Mouse (Mus musculus): ENCODE measurements at regions not wholly inside any gene's neighbourhood (a gene's known extent, or its start where the extent isn't known, plus 50 kb on each side); places are given as distances from the start of the nearest gene placed in this dataset.
"Not testable (repeated sequence)": the region's sequence is repeated elsewhere in the genome, so short reads cannot be mapped to it uniquely, and the experiment has no call there.

DNA sequence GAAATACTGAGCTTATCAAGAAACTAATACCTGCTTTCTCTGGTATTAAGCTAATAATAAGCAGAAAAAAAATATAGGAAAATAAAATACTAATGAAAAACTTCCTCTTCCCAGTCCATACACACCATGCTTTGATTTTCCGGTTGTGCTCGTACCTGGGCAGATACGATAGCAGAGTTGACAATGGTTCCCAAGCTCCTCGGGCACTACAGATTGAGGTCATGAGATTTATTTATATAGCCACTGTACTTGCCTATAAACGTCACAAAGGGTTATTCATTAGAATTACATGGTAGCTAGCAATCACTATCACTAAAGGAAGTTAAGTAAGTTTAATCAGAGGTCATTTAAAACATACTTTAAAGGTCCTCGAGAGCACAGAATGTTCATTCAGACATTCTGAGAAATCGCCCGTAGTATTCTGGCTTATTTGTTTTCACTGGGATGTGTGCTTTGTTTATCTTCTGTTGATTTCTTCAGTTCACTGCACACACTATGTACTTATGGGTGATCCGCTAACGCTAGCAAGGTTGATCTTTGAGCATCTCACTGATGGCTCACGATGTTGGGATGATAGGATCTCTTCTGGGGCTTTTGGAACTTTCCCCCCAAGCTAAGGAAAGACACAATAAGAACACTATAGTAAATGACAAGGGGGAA, 111.4 kb upstream of the Fam3c start:
- Histone ChIP-seq H3K36me3 (no peaks in the 10 kb centered on the region), H3K9me3 (replicated peaks) (no peaks in the 10 kb centered on the region), H3K4me1 (replicated peaks) (no peaks in the 10 kb centered on the region), H3K27me3 (no peaks in the 10 kb centered on the region), H3K27ac (no peak overlapping the region), H3K4me3 (replicated peaks) (no peak overlapping the region), H3K4me2 (no peak overlapping the region), H3K9ac (no peak overlapping the region)
- 71% methylated on average over 11 of the region's 11 CpGs for WGBS (ENCODE audit: insufficient replicate concordance)
- ATAC-seq (ENCODE audit: low read depth) = no peak
- DNase-seq = no peak

DNA sequence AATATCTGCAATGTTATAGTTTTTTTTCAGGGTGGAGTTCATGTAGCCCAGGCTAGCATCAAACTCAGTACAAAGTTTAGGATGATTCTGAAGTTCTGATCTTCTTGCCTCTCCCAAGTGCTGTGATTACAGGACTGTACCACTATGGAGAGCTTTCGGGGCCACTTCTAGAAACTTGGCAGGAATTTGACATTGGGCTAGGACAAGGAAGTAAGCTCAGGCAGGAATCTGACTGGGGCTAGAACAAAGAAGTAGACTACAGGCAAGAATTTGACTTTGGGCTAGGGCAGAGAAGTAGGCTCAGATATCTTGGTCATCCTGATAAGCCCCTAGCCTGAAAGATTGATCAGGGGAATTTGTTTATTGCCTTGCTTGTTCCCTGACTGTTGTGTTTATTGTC, 109.9 kb upstream of the Fam3c start:
- Histone ChIP-seq H3K9ac (no peak overlapping the region), H3K4me1 (replicated peaks) (no peaks in the 10 kb centered on the region), H3K27ac (no peak overlapping the region), H3K4me2 (no peak overlapping the region), H3K9me3 (replicated peaks) (no peaks in the 10 kb centered on the region), H3K36me3 (no peaks in the 10 kb centered on the region), H3K27me3 (no peaks in the 10 kb centered on the region), H3K4me3 (replicated peaks) (no peak overlapping the region)
- ATAC-seq (ENCODE audit: low read depth) (no peak), DNase-seq (no peak)
- 64% methylated on average over 1 of the region's 1 CpGs for WGBS (ENCODE audit: insufficient replicate concordance)

DNA sequence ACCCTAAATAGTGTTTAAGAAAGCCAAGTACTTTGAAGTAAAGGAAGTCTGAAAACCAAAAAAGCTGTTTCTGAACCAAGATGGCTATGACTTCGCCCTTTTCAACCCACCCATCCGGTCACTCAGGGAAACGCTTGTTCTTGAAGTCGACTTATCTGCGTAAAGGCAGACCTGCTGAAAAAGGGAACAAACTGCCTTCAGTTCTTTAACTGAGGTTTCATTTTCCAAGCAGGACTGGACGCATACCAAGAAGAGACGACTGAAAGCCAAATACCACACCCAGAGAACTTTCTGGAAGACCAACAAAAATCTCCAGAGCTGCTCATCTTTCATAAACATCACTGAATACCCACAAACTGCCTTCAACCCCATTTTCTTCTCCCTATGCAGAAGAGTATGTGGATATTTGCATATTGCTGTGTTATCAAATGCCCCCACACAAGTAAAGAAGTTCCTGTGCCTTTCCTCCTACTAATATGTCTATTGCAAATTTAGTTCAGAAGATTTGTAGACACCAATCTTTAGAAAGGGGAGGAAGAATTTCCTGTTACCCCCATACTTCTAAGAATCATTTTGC, 103.5 kb upstream of the Fam3c start:
- no peaks in the 10 kb centered on the region for H3K9me3 ChIP-seq (replicated peaks)
- no peak overlapping the region for H3K9ac ChIP-seq
- H3K27ac ChIP-seq = no peak overlapping the region
- ATAC-seq (ENCODE audit: low read depth) (no peak), DNase-seq (no peak)
- H3K36me3 ChIP-seq = no peaks in the 10 kb centered on the region
- no peak overlapping the region for H3K4me2 ChIP-seq
- H3K27me3 ChIP-seq = no peaks in the 10 kb centered on the region
- H3K4me1 ChIP-seq (replicated peaks) = 0 out of 2 replicates have a peak, but pooled peaks cover 4% of the 10 kb centered on the region
- 7% methylated on average over 7 of the region's 7 CpGs for WGBS (ENCODE audit: insufficient replicate concordance)
- no peak overlapping the region for H3K4me3 ChIP-seq (replicated peaks)

DNA sequence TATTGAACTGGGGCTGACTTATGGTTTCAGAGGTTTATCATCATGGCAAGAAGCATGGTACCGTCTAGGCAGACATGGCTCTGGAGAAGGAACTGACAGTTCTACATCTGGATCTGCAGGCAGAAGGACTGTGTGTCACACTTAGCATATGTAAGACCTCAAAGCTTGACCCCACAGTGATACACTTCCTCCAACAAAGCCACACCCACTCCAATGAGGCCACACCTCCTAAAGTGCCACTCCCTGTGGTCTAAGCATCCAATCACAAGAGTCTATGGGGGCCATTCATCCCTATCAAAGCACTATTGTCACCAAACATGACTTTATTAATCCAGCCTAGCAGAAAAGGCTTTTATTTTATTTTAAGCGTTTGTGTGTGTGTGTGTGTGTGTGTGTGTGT, 96.2 kb upstream of the Fam3c start:
- ATAC-seq (ENCODE audit: low read depth) (no peak), DNase-seq (no peak)
- H3K36me3 ChIP-seq = no peaks in the 10 kb centered on the region
- no peak overlapping the region for H3K27ac ChIP-seq
- no peak overlapping the region for H3K9ac ChIP-seq
- no peak overlapping the region for H3K4me3 ChIP-seq (replicated peaks)
- 0 out of 2 replicates have a peak, but pooled peaks cover 3% of the 10 kb centered on the region for H3K4me1 ChIP-seq (replicated peaks)
- H3K9me3 ChIP-seq (replicated peaks) = no peaks in the 10 kb centered on the region
- H3K4me2 ChIP-seq = no peak overlapping the region
- H3K27me3 ChIP-seq = no peaks in the 10 kb centered on the region
- 69% methylated on average over 2 of the region's 2 CpGs for WGBS (ENCODE audit: insufficient replicate concordance)

DNA sequence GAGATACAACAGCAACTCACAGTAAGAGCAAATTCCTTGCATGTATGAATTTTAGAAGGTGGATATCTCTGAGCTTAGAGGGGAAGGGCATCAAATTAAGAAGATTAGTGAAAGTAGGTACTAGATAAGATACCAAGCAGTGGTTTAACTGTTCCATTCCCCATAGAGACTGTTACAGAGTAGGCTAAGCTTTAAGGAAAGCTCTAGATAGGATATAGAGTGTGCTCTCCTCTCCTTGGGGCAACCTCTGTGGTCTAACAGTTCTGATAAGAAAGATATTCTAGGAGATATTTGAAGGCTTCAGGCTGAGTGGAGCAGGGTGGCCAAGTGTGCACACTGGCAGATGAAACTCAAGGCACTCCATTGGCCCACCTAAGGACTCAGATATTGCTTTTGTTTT, 94.5 kb upstream of the Fam3c start:
- no peak overlapping the region for H3K4me3 ChIP-seq (replicated peaks)
- H3K36me3 ChIP-seq = no peaks in the 10 kb centered on the region
- H3K27ac ChIP-seq = no peak overlapping the region
- ATAC-seq (ENCODE audit: low read depth) (no peak), DNase-seq (no peak)
- H3K4me2 ChIP-seq = no peak overlapping the region
- no peaks in the 10 kb centered on the region for H3K27me3 ChIP-seq
- 0 out of 2 replicates have a peak, but pooled peaks cover 3% of the 10 kb centered on the region for H3K4me1 ChIP-seq (replicated peaks)
- H3K9me3 ChIP-seq (replicated peaks) = no peaks in the 10 kb centered on the region
- H3K9ac ChIP-seq = no peak overlapping the region

DNA sequence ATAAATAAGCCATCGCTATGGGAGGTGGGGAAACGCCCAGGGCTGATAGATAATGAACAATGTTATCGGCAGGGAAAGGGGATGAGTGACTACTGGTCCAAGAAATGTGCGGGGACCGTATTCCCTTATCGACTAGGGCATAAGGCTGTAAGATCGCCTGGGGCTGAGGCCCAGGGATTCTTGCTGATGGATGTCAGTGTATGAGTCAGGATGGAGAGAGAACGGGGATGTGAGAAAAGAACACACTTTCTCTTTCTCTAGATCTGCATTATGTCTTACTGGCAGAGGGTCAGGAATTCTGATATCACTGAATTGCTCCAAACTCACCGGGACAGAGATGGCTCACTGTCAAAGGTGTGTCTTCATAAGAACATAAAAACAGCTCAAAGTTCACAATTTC, 92.9 kb upstream of the Fam3c start:
- Histone ChIP-seq H3K27ac (no peak overlapping the region), H3K9ac (no peak overlapping the region), H3K4me2 (no peak overlapping the region), H3K4me1 (replicated peaks) (0 out of 2 replicates have a peak, but pooled peaks cover 3% of the 10 kb centered on the region), H3K27me3 (no peaks in the 10 kb centered on the region), H3K9me3 (replicated peaks) (no peaks in the 10 kb centered on the region), H3K4me3 (replicated peaks) (no peak overlapping the region), H3K36me3 (no peaks in the 10 kb centered on the region)
- no peak for DNase-seq
- WGBS (ENCODE audit: insufficient replicate concordance) = 64% methylated on average over 9 of the region's 9 CpGs
- ATAC-seq (ENCODE audit: low read depth) = no peak

DNA sequence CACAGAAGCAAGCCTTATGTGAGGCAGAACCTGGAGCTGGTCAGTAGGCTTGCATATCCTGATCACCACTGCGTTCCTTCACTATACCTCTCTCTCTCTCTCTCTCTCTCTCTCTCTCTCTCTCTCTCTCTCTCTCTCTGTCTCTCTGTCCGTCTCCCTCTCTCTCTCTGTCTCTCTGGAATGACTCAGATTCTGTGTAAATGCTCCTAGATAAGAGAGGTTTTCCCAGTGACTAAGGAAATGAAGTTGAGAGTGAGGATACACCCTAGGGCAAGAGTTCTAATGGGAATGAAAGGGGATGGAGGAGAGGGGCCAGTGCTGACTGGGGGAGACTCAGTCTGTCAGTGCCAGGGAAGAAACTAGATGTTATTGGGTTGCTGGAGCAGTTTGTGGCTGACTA, 91.6 kb upstream of the Fam3c start:
- H3K4me3 ChIP-seq (replicated peaks) = no peak overlapping the region
- no peak overlapping the region for H3K9ac ChIP-seq
- ATAC-seq (ENCODE audit: low read depth) = no peak
- no peaks in the 10 kb centered on the region for H3K27me3 ChIP-seq
- H3K27ac ChIP-seq = no peak overlapping the region
- 54% methylated on average over 2 of the region's 2 CpGs for WGBS (ENCODE audit: insufficient replicate concordance)
- H3K9me3 ChIP-seq (replicated peaks) = no peaks in the 10 kb centered on the region
- no peak for DNase-seq
- H3K4me1 ChIP-seq (replicated peaks) = 0 out of 2 replicates have a peak, but pooled peaks cover 3% of the 10 kb centered on the region
- no peak overlapping the region for H3K4me2 ChIP-seq
- H3K36me3 ChIP-seq = no peaks in the 10 kb centered on the region

DNA sequence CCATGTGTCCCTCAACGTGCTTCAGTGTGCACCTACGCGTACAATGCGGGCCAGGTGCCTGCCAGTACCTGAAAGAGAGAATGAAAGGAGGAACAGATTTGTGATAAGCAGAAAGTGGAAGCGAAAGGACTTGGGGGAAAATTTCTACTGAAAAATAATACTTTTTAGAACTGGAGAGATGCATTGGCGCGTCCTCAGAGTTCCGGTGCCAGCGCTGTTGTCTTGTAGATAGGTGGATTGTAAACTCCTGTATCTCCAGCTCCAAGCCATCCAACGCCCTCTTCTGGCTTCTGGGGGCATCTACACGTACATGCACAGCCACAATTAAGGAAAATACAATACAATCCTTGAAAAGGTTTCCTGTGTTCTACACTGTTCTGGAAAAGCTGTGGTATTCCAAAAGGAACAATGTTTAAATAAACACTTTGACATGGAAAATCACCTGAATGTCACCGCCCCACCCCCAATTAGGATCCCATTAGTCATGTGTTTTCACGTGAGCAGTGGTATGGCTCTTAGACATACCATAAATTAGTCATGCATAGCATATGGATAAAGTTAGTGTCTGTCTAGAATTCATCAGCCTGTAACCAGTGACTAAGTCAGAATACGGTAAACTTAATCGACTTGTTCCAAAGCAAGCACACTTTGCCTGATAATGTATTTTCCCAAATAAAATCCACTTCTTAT, 90.7 kb upstream of the Fam3c start:
- ATAC-seq (ENCODE audit: low read depth) (no peak), DNase-seq (no peak)
- H3K36me3 ChIP-seq = no peaks in the 10 kb centered on the region
- no peak overlapping the region for H3K27ac ChIP-seq
- no peak overlapping the region for H3K4me3 ChIP-seq (replicated peaks)
- H3K9me3 ChIP-seq (replicated peaks) = no peaks in the 10 kb centered on the region
- WGBS (ENCODE audit: insufficient replicate concordance) = 68% methylated on average over 15 of the region's 15 CpGs
- 0 out of 2 replicates have a peak, but pooled peaks cover 3% of the 10 kb centered on the region for H3K4me1 ChIP-seq (replicated peaks)
- H3K27me3 ChIP-seq = no peaks in the 10 kb centered on the region
- H3K9ac ChIP-seq = no peak overlapping the region
- no peak overlapping the region for H3K4me2 ChIP-seq

DNA sequence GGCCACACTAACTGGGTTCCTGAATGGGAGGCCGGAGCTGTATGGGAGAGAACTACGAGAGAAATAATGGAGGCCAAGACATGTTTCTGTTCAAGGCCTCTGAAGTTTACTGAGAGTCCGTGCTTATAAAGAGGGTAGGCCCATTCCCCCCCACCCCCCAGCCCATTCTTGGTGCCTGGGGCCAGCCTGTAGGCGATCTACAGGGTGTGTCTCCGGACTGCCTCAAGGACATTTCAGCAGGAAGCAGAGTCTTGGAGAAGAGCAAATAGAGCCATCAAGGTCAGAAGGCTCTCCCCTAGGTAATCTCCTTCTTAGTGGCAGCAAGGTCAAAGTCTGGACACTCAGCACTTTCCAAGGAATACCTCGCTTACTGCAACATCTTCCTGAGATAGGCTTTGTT, 88.8 kb upstream of the Fam3c start:
- H3K9me3 ChIP-seq (replicated peaks); H3K27me3 ChIP-seq; DNase-seq; H3K9ac ChIP-seq; H3K27ac ChIP-seq; H3K4me3 ChIP-seq (replicated peaks); ATAC-seq (ENCODE audit: low read depth); H3K4me2 ChIP-seq; H3K4me1 ChIP-seq (replicated peaks); H3K36me3 ChIP-seq: not testable (repeated sequence)
- WGBS (ENCODE audit: insufficient replicate concordance) = 70% methylated on average over 6 of the region's 6 CpGs

DNA sequence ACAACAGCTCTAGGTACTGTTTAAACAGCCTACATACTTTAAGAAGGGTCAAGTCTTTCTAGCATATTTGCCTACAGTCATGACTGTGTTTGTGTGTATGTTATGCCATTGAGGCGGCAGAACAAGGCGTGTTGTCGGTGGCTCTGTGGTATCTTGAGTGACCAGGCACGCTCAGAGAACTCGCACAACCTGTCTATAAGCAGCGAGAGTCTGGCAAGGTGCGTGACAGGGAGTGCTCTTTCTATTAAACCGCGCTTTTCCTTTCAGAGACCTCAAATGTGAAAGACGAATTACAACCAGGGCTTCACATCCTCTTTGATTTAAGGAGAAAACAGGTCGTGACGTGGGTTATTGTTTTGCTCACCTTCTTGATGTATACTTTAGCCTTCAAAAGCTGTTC, 88.2 kb upstream of the Fam3c start:
- DNase-seq (no peak), ATAC-seq (ENCODE audit: low read depth) (no peak)
- no peaks in the 10 kb centered on the region for H3K9me3 ChIP-seq (replicated peaks)
- H3K27ac ChIP-seq = no peak overlapping the region
- H3K4me2 ChIP-seq = no peak overlapping the region
- no peak overlapping the region for H3K9ac ChIP-seq
- 68% methylated on average over 12 of the region's 12 CpGs for WGBS (ENCODE audit: insufficient replicate concordance)
- no peaks in the 10 kb centered on the region for H3K4me1 ChIP-seq (replicated peaks)
- no peaks in the 10 kb centered on the region for H3K36me3 ChIP-seq
- H3K4me3 ChIP-seq (replicated peaks) = no peak overlapping the region
- no peaks in the 10 kb centered on the region for H3K27me3 ChIP-seq

DNA sequence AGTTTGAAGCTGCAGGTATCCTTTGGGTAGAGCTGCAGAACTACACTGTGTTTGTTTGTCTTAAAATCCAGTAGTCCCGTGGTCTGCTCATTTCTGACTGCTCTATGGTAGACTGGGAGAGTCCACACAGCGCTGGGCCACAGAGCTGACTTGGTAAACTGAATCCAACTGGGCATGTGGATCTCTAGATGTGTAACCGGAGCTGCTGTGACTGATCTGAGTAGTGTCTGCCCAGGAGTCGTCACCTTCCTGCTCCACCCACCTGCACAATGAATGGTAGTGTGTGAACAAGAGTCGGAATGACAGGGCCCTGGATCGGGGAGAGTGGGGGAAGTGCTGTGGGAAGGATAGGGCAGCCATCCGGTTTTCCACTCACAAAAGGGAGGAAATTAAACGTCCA, 87.5 kb upstream of the Fam3c start:
- DNase-seq (no peak), ATAC-seq (ENCODE audit: low read depth) (no peak)
- H3K4me3 ChIP-seq (replicated peaks) = no peak overlapping the region
- H3K27me3 ChIP-seq = no peaks in the 10 kb centered on the region
- H3K9ac ChIP-seq = no peak overlapping the region
- H3K4me2 ChIP-seq = no peak overlapping the region
- WGBS (ENCODE audit: insufficient replicate concordance) = 50% methylated on average over 8 of the region's 8 CpGs
- no peak overlapping the region for H3K27ac ChIP-seq
- no peaks in the 10 kb centered on the region for H3K4me1 ChIP-seq (replicated peaks)
- no peaks in the 10 kb centered on the region for H3K36me3 ChIP-seq
- no peaks in the 10 kb centered on the region for H3K9me3 ChIP-seq (replicated peaks)

DNA sequence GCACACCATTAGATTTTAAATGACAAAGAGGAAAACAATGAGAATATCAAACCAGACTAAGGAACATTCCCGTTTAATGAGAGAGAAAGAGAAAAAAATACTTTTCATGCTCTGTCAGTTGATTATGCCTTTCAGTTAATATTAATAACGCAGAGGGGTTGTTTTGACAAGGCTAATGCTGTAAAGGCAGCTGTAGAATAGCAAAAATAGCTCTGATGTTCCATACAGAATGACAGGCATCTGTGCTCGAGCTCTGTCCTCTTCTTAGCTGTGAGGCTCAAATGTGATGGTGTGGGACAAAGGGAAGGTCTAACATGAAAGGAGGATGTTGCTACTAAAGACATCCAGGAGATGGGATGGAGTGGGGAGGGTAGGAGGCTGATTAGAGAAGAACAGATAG, 87.1 kb upstream of the Fam3c start:
- no peak overlapping the region for H3K9ac ChIP-seq
- 54% methylated on average over 3 of the region's 3 CpGs for WGBS (ENCODE audit: insufficient replicate concordance)
- DNase-seq (no peak), ATAC-seq (ENCODE audit: low read depth) (no peak)
- H3K9me3 ChIP-seq (replicated peaks) = no peaks in the 10 kb centered on the region
- no peak overlapping the region for H3K27ac ChIP-seq
- H3K36me3 ChIP-seq = no peaks in the 10 kb centered on the region
- H3K4me1 ChIP-seq (replicated peaks) = no peaks in the 10 kb centered on the region
- no peak overlapping the region for H3K4me2 ChIP-seq
- H3K4me3 ChIP-seq (replicated peaks) = no peak overlapping the region
- H3K27me3 ChIP-seq = no peaks in the 10 kb centered on the region
